Mouse (Mus musculus) limb, embryonic 10.5 days (tissue): ENCODE data around the gene Morn3. TPM values are rescaled to one million over a fixed set of nuclear protein-coding genes. Genes with fewer than 3 reads are reported as not detected.

ENCODE experiments used
- DNase-seq: peaks from one replicate; pipeline ENCODE4 v3.0.0-alpha.2; 2017; ENCODE audit warnings: low spot score
- H3K27ac ChIP-seq: fragments of 300-500 bp; sonication (generic); 2 replicates; pipeline ENCODE4 v1.5.1; 2016; ENCODE audit warnings: mild to moderate bottlenecking
- H3K27me3 ChIP-seq: fragments of 300-500 bp; sonication (generic); 2 replicates; pipeline ENCODE4 v1.6.1; 2016; ENCODE audit warnings: low read depth, mild to moderate bottlenecking; ENCODE audit not compliant: poor library complexity, severe bottlenecking
- H3K36me3 ChIP-seq: fragments of 300-500 bp; sonication (generic); 2 replicates; pipeline ENCODE4 v1.6.1; 2016; ENCODE audit warnings: mild to moderate bottlenecking, moderate library complexity
- H3K4me1 ChIP-seq: fragments of 300-500 bp; sonication (generic); 2 replicates; pipeline ENCODE4 v1.6.1; 2016
- H3K4me3 ChIP-seq: fragments of 300-500 bp; sonication (generic); 2 replicates; pipeline ENCODE4 v1.5.1; 2016; ENCODE audit warnings: mild to moderate bottlenecking, moderate library complexity
- H3K9me3 ChIP-seq: fragments of 300-500 bp; sonication (generic); replicated peaks from 2 replicates; pipeline ENCODE4 v1.6.1; 2016; ENCODE audit warnings: mild to moderate bottlenecking
- whole genome bisulfite sequencing: fragments of 180-500 bp; shearing (Covaris S2); methylation state at CpG from one replicate; pipeline ENCODE4 v1.1.7; 2016; 5-methylcytosine and 5-hydroxymethylcytosine counted together
- polyA plus RNA-seq: library from polyadenylated mRNA; unstranded; fragments of >200 nt; fragmentation: Nextera tagmentation; extraction: Ambion mirVana; gene quantifications from 2 replicates; pipeline ENCODE4 v1.2.1, GENCODE M21; 2016

Morn3 gene
- polyA plus RNA-seq, 1 experiment from 2014 or later = not detected

GRCm38 (mm10) chr5:123031312-123031711 is 15.5 kb downstream of the Morn3 start:
- WGBS = 90% methylated on average over 3 of the region's 3 CpGs
- DNase-seq = no peak
- no peak overlapping the region for H3K27ac ChIP-seq

GRCm38 (mm10) chr5:123029729-123030128 is 17.1 kb downstream of the Morn3 start:
- Histone ChIP-seq H3K27ac (no peak overlapping the region), H3K27me3 (no peaks in the 10 kb centered on the region), H3K4me1 (peaks cover 23% of the 10 kb centered on the region), H3K9me3 (no peaks in the 10 kb centered on the region), H3K4me3 (no peak overlapping the region), H3K36me3 (peaks cover 39% of the 10 kb centered on the region)
- DNase-seq = no peak
- WGBS = 89% methylated on average over 7 of the region's 7 CpGs

More at GRCm38 (mm10) chr5:123031312-123031711, 15.5 kb downstream of the Morn3 start:
- no peaks in the 10 kb centered on the region for H3K9me3 ChIP-seq
- peaks cover 14% of the 10 kb centered on the region for H3K4me1 ChIP-seq
- no peaks in the 10 kb centered on the region for H3K27me3 ChIP-seq
- peaks cover 39% of the 10 kb centered on the region for H3K36me3 ChIP-seq
- no peak overlapping the region for H3K4me3 ChIP-seq

GRCm38 (mm10) chr5:123027436-123027835 is 19.4 kb downstream of the Morn3 start:
- DNase-seq = no peak
- peaks cover 37% of the 10 kb centered on the region for H3K36me3 ChIP-seq
- no peak overlapping the region for H3K27ac ChIP-seq
- H3K27me3 ChIP-seq = no peaks in the 10 kb centered on the region
- H3K4me3 ChIP-seq = no peak overlapping the region
- H3K9me3 ChIP-seq = no peaks in the 10 kb centered on the region
- H3K4me1 ChIP-seq = peaks cover 23% of the 10 kb centered on the region
- WGBS = 83% methylated on average over 6 of the region's 6 CpGs

GRCm38 (mm10) chr5:123026414-123026813 is 20.4 kb downstream of the Morn3 start:
- Histone ChIP-seq H3K4me1 (peaks cover 23% of the 10 kb centered on the region), H3K9me3 (no peaks in the 10 kb centered on the region), H3K27me3 (no peaks in the 10 kb centered on the region), H3K27ac (no peak overlapping the region), H3K36me3 (peaks cover 27% of the 10 kb centered on the region), H3K4me3 (no peak overlapping the region)
- WGBS = 64% methylated on average over 6 of the region's 6 CpGs
- no peak for DNase-seq

GRCm38 (mm10) chr5:123024965-123025573 is 21.7 kb downstream of the Morn3 start:
- Histone ChIP-seq H3K4me1 (peaks cover 23% of the 10 kb centered on the region), H3K9me3 (no peaks in the 10 kb centered on the region), H3K36me3 (peaks cover 15% of the 10 kb centered on the region), H3K27ac (no peak overlapping the region; the same call in 1 of the 2 replicates), H3K27me3 (no peaks in the 10 kb centered on the region), H3K4me3 (no peak overlapping the region)
- DNase-seq = no peak
- 75% methylated on average over 9 of the region's 9 CpGs for WGBS

- WGBS = 94% methylated on average over 6 of the region's 6 CpGs
- Histone ChIP-seq H3K27me3 (no peaks in the 10 kb centered on the region), H3K4me1 (peaks cover 29% of the 10 kb centered on the region), H3K4me3 (no peak overlapping the region), H3K27ac (no peak overlapping the region), H3K36me3 (peaks cover 7% of the 10 kb centered on the region), H3K9me3 (no peaks in the 10 kb centered on the region)
- no peak for DNase-seq
Measured at GRCm38 (mm10) chr5:123024312-123024711, 22.5 kb downstream of the Morn3 start.

GRCm38 (mm10) chr5:123023049-123023448 is 23.8 kb downstream of the Morn3 start:
- H3K4me3 ChIP-seq = no peak overlapping the region
- H3K4me1 ChIP-seq = peaks cover 42% of the 10 kb centered on the region
- H3K27ac ChIP-seq = no peak overlapping the region
- no peaks in the 10 kb centered on the region for H3K9me3 ChIP-seq
- H3K36me3 ChIP-seq = peaks cover under 1% of the 10 kb centered on the region
- DNase-seq = no peak
- WGBS = 91% methylated on average over 6 of the region's 6 CpGs
- no peaks in the 10 kb centered on the region for H3K27me3 ChIP-seq

GRCm38 (mm10) chr5:123021438-123021837 is 25.4 kb downstream of the Morn3 start:
- Histone ChIP-seq H3K27me3 (no peaks in the 10 kb centered on the region), H3K9me3 (no peaks in the 10 kb centered on the region), H3K4me1 (peaks cover 46% of the 10 kb centered on the region), H3K36me3 (peaks cover 8% of the 10 kb centered on the region), H3K4me3 (no peak overlapping the region), H3K27ac (no peak overlapping the region)
- WGBS = 93% methylated on average over 7 of the region's 7 CpGs
- DNase-seq = no peak

GRCm38 (mm10) chr5:123020426-123020825 is 26.4 kb downstream of the Morn3 start:
- Histone ChIP-seq H3K4me3 (no peak overlapping the region), H3K27ac (no peak overlapping the region), H3K4me1 (peaks cover 50% of the 10 kb centered on the region), H3K27me3 (no peaks in the 10 kb centered on the region), H3K9me3 (no peaks in the 10 kb centered on the region), H3K36me3 (peaks cover 8% of the 10 kb centered on the region)
- no peak for DNase-seq
- WGBS = 95% methylated on average over 5 of the region's 5 CpGs

- Histone ChIP-seq H3K36me3 (peaks cover 8% of the 10 kb centered on the region), H3K4me1 (peaks cover 50% of the 10 kb centered on the region), H3K4me3 (no peak overlapping the region), H3K9me3 (no peaks in the 10 kb centered on the region), H3K27me3 (no peaks in the 10 kb centered on the region), H3K27ac (peak overlapping the region; percentile 34)
- 62% methylated on average over 10 of the region's 10 CpGs for WGBS
- DNase-seq = no peak
Measured at GRCm38 (mm10) chr5:123019336-123020016, 27.3 kb downstream of the Morn3 start.

GRCm38 (mm10) chr5:123017504-123017903 is 29.3 kb downstream of the Morn3 start:
- no peaks in the 10 kb centered on the region for H3K9me3 ChIP-seq
- no peak overlapping the region for H3K27ac ChIP-seq
- no peak for DNase-seq
- H3K36me3 ChIP-seq = peaks cover 8% of the 10 kb centered on the region
- H3K4me1 ChIP-seq = peaks cover 60% of the 10 kb centered on the region
- H3K4me3 ChIP-seq = no peak overlapping the region
- 81% methylated on average over 4 of the region's 4 CpGs for WGBS
- H3K27me3 ChIP-seq = no peaks in the 10 kb centered on the region

GRCm38 (mm10) chr5:123015915-123016314 is 30.9 kb downstream of the Morn3 start:
- Histone ChIP-seq H3K36me3 (peaks cover 8% of the 10 kb centered on the region), H3K4me3 (peak overlapping the region; percentile 83), H3K27me3 (no peaks in the 10 kb centered on the region), H3K9me3 (no peaks in the 10 kb centered on the region), H3K27ac (peak overlapping the region; percentile 91), H3K4me1 (peaks cover 60% of the 10 kb centered on the region)
- DNase-seq = no peak
- WGBS = 13% methylated on average over 8 of the region's 8 CpGs
